Mouse (Mus musculus) bone marrow, adult 2 months (tissue): ENCODE measurements around the gene Gp1ba. TPM values are rescaled to one million over a fixed set of nuclear protein-coding genes. Genes with fewer than 3 reads are reported as not detected.

Experiments used
- H3K27ac ChIP-seq: fragments of 200-500 bp; 2 replicates; pipeline ENCODE4 v1.5.1; 2012; ENCODE audit warnings: low read depth, mild to moderate bottlenecking, control low read depth, inconsistent platforms, low read length; ENCODE audit not compliant: control insufficient read depth, poor library complexity, insufficient read depth
- H3K4me1 ChIP-seq: fragments of 200-500 bp; 2 replicates; pipeline ENCODE4 v1.6.1; 2011; ENCODE audit warnings: low read length; ENCODE audit not compliant: control insufficient read depth, insufficient read depth
- H3K4me3 ChIP-seq: fragments of 200-500 bp; replicated peaks from 2 replicates; pipeline ENCODE3; 2011; ENCODE audit warnings: mild to moderate bottlenecking, low read depth, low read length, control low read depth; ENCODE audit not compliant: control insufficient read depth
- CTCF ChIP-seq: fragments of 200-500 bp; IDR thresholded peaks from 2 replicates; pipeline ENCODE4 v1.5.1; 2011; ENCODE audit warnings: low read length, control low read depth; ENCODE audit not compliant: control insufficient read depth, insufficient read depth
- POLR2A ChIP-seq: fragments of 200-500 bp; IDR thresholded peaks from 2 replicates; pipeline ENCODE4 v1.6.1; 2011; ENCODE audit warnings: low read depth, mild to moderate bottlenecking, control low read depth, low read length, borderline replicate concordance; ENCODE audit not compliant: control insufficient read depth
- WGBS: fragments of 180-500 bp; shearing (Covaris S2); methylation state at CpG from one replicate; pipeline ENCODE4 v1.1.7; 2018; 5-methylcytosine and 5-hydroxymethylcytosine counted together
- polyA plus RNA-seq: library from polyadenylated mRNA; stranded (reverse); fragments of >200 nt; gene quantifications from 2 replicates; pipeline ENCODE4 v1.2.4, GENCODE M21; 2011; ENCODE audit warnings: low replicate concordance; ENCODE audit not compliant: missing spikeins, insufficient read depth, insufficient read length

Gene Gp1ba
- polyA plus RNA-seq, 1 experiment = 28.3 TPM

DNA sequence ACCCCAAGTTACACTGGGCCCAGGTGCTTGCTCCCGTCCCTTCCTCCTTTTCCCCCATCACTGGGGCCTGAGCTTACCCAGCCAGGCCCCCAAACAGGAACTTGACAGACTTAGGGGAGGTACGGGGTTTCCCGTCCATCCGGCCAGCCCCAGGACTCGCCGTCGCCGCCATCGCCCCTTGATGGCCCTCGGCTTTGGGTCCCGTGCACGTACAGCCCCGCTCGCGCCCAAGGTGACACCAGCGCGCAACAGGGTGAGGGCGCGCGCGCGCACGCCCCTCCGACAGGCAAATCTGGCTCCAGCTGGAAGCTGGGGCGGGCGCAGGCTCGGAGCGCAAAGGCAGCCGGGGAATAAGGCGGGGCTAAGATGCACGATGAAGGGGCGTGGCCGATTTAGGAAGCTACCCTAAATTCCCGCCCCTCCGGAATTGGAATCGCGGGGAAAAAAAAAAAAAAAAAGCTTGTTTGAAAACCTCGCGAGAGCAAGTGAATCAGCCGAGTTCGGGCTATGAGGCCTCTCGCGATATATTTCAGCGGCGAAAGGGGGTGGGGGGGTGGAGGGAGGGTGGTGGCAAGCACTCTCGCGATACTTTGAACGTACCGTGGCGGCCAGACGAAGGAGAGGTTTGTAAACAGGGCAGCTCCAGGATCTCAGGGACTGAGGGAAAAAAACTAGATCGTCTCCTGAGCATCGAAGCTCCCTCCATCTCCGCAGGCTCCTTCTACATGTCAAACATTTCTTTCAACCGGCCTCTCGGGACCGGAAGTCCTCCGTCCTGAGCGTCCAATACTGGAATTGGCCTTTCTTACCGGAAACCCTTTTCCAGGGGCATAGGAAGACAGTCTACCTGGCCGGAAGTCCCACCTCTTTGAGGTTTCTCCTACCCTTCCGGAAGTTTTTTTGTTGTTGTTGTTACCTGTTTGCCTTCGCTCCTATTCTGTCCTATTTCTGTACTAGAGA is 8.0 kb downstream of the Gp1ba start, which contains the start of the genes Rnf167 and Slc25a11:
TSS of gene Rnf167 (plus strand) at position 545 of the 960 bp plus-strand sequence.
TSS of gene Slc25a11 (minus strand) at position 789 of the 960 bp plus-strand sequence.
- Histone ChIP-seq H3K4me3 (peak within 1 kb of the TSS; percentile 92), H3K27ac (peak within 1 kb of the TSS; percentile 95), H3K4me1 (peaks cover 8% of the 10 kb centered on the region; the same call in 1 of the 2 replicates)
- under 1% methylated on average over 63 of the region's 63 CpGs for WGBS
- TF ChIP-seq CTCF (0 out of 2 replicates have a peak, but pooled peaks have one; percentile 8), POLR2A (peak; percentile 89)

- Histone ChIP-seq H3K4me1 (peaks cover 8% of the 10 kb centered on the region; the same call in 1 of the 2 replicates), H3K4me3 (peak overlapping the region; percentile 82), H3K27ac (peak overlapping the region; percentile 89)
- TF ChIP-seq POLR2A (peak; percentile 47; the same call in 1 of the 2 replicates), CTCF (no peak)
- WGBS = 2% methylated on average over 28 of the region's 28 CpGs
Measured at GRCm38 (mm10) chr11:70647716-70648420, 8.9 kb downstream of the Gp1ba start.

- Histone ChIP-seq H3K4me1 (peaks cover 8% of the 10 kb centered on the region; the same call in 1 of the 2 replicates), H3K27ac (peak overlapping the region; percentile 89; the same call in 1 of the 2 replicates), H3K4me3 (peak overlapping the region; percentile 82)
- TF ChIP-seq POLR2A = no peak
- TF ChIP-seq CTCF = no peak
- WGBS = 5% methylated on average over 4 of the region's 4 CpGs
Measured at GRCm38 (mm10) chr11:70648512-70648911, 9.6 kb downstream of the Gp1ba start.

DNA sequence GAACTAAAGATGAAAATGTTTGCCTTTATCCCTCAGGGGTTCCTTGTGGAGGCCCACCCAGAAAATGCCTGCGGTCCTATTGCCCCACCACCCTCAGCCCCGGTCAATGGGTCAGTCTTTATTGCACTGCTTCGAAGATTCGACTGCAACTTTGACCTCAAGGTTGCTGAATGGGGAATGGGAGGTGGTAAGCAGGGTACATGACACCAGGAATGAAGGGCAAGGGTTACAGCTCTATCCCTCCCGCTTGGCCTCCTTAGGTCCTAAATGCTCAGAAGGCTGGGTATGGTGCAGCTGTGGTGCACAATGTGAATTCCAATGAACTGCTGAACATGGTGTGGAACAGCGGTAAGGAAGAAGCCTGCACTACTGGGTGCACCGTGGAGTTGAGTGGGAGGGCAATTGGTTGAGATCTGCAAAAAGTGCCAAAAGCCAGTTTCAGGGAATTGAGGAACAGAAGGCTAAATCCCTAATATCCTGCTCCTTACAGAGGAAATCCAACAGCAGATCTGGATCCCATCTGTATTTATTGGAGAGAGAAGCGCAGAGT is 10.3 kb downstream of the Gp1ba start:
- Histone ChIP-seq H3K27ac (peak overlapping the region; percentile 46; the same call in 1 of the 2 replicates), H3K4me1 (peaks cover 8% of the 10 kb centered on the region; the same call in 1 of the 2 replicates), H3K4me3 (peak overlapping the region; percentile 38)

DNA sequence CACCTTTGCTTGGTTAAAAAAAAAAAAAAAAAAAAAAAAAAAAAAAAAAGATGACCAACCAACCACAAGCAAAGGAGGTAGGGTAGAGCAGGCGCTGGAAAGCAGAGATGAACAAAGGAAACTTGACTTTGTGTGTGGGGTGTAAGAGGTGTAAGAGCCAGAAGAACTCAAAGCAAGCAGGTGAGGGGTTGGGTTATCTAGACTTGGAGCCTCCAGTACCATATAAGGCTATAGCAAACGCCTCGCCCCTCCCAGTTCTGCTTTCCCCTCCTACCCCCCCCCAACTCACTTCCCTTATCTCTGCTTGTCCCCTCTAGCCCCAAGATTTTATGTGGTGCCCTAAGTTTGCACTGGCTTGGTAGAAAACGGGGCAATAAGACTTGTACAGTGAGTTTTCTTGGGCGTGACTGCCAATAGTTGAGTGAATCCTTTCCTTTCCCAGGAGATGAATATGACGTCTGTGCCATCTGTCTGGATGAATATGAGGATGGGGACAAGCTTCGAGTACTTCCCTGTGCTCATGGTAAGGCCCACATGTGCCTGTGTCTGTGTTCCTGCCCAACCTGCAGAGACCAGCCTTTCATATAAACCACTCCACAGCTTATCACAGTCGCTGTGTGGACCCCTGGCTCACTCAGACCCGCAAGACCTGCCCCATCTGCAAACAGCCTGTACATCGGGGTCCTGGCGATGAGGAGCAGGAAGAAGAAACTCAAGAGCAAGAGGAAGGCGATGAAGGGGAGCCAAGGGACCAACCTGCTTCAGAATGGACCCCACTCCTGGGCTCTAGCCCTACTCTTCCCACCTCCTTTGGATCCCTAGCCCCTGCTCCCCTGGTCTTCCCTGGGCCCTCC is 11.6 kb downstream of the Gp1ba start:
- Histone ChIP-seq H3K27ac (peak overlapping the region; percentile 74), H3K4me1 (peaks cover 8% of the 10 kb centered on the region; the same call in 1 of the 2 replicates), H3K4me3 (peak overlapping the region; percentile 22)
- TF ChIP-seq POLR2A (peak; percentile 32; the same call in 1 of the 2 replicates), CTCF (no peak)
- WGBS = 29% methylated on average over 12 of the region's 12 CpGs

More for the DNA sequence above, 10.3 kb downstream of the Gp1ba start:
- WGBS = 73% methylated on average over 8 of the region's 8 CpGs
- no peak for TF ChIP-seq CTCF
- TF ChIP-seq POLR2A = no peak

DNA sequence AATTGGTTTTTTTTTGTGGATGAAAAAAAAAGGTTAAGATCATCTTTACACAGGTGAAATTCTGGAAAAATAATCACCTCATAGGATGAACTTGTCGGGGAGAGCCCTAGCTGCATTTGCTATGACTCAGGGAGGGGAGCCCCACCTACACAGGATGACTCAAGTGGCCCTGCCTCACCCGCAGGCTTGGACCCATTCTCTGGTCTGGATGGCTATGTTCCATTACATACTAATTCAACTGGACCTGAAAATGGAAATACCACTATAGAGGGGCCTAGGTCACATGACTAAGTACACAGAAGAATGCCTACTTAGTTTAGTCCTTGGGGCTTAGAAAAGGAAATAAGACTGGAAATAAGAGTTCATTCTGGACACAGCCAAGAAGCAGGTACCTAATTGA is 12.5 kb downstream of the Gp1ba start:
- Histone ChIP-seq H3K4me3 (peak overlapping the region; percentile 26), H3K27ac (peak overlapping the region; percentile 74; the same call in 1 of the 2 replicates), H3K4me1 (peaks cover 8% of the 10 kb centered on the region)
- 16% methylated on average over 2 of the region's 2 CpGs for WGBS
- no peak for TF ChIP-seq POLR2A
- no peak for TF ChIP-seq CTCF

DNA sequence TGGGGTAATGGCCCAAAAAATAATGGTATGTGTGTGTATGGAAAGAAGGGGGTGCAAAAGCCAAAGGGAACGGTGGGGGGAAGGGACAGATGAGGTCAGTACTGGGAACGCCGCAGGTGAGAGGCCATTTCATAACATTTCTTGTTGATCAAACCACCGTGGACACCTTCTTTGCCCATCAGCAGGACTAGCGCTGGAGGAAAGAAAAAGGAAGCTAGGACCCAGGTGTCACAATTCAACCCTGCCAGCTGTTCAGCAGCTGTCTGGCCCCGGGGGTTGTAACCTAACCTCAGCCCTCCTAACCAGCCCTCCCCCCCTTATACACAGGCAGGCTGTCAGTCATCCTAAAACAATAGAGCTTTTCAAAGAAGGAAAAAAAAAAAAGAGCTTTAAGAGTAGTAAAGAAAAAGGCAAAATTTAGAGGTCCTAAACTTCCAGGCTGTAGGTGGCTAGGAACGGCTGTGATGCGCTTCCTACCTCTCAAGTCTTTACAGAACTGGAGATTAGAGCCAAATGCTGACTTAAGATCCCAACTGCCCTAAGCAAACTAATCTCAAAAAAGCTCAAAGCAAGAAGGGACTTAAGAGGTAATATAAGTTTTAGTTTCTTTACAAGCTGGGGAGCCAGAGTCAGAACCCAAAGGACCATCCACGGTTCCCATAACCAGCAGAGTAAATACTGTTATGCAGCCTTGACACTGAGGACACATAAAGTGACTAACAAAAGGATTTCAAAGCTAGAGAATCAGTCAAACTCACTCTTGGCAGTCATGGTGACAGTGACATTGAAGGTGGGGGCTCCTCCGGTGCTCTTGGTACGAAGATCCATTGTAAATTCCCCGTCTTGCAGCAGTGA is 13.3 kb downstream of the Gp1ba start:
- Histone ChIP-seq H3K27ac (peak overlapping the region; percentile 100), H3K4me1 (peaks cover 10% of the 10 kb centered on the region), H3K4me3 (peak overlapping the region; percentile 98)
- 16% methylated on average over 12 of the region's 12 CpGs for WGBS
- TF ChIP-seq CTCF = no peak
- TF ChIP-seq POLR2A = no peak
